Mouse (Mus musculus) E14TG2a.4 (cell line): ENCODE measurements around the gene Stim2.

Experiments used
- H3K27me3 ChIP-seq: 2 replicates; pipeline ENCODE4 v1.6.1; 2014; ENCODE audit warnings: low read length, control low read depth; ENCODE audit not compliant: insufficient read depth
- H3K36me3 ChIP-seq: 2 replicates; pipeline ENCODE4 v1.6.1; 2014; ENCODE audit warnings: low read length, control low read depth; ENCODE audit not compliant: insufficient read depth
- H3K4me1 ChIP-seq: replicated peaks from 2 replicates; pipeline ENCODE4 v1.6.1; 2014; ENCODE audit warnings: low read depth, low read length, control low read depth
- H3K4me3 ChIP-seq: replicated peaks from 2 replicates; pipeline ENCODE4 v1.5.1; 2014; ENCODE audit warnings: mild to moderate bottlenecking, low read length
- H3K9me3 ChIP-seq: 2 replicates; pipeline ENCODE4 v1.6.1; 2014; ENCODE audit warnings: low read length, control low read depth
- CTCF ChIP-seq: conservative IDR thresholded peaks from 2 replicates; pipeline ENCODE4 v1.5.1; 2014; ENCODE audit warnings: low read length
- NANOG ChIP-seq: IDR thresholded peaks from 2 replicates; pipeline ENCODE4 v1.6.1; 2014; ENCODE audit warnings: borderline replicate concordance, low read length, mixed read lengths
- POU5F1 ChIP-seq: IDR thresholded peaks from 2 replicates; pipeline ENCODE4 v1.6.1; 2014; ENCODE audit warnings: low read length, borderline replicate concordance

Gene Stim2

DNA sequence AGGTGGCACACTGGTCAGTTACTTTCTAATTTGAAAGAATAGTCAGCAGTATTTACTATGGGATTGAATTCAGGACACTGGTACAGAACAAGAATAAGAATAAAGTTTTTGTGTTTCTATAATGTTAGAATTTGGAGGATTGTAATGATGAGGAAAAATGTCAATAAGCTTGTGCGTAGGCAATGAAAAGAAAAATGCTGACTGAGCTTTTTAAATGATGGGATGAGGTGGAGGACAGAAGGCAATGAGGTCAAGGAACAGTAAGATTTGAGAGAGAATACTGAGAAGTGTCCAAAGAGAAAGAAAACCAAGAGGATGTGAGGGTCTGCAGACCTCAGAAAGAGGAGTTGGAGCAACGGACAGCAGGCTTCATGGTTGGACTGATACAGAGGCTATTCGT is 89.6 kb downstream of the Stim2 start:
- no peak for TF ChIP-seq NANOG
- TF ChIP-seq POU5F1 = no peak
- no peak for TF ChIP-seq CTCF
- no peaks in the 10 kb centered on the region for H3K4me1 ChIP-seq
- no peaks in the 10 kb centered on the region for H3K36me3 ChIP-seq
- no peaks in the 10 kb centered on the region for H3K27me3 ChIP-seq
- H3K4me3 ChIP-seq = no peak overlapping the region
- no peaks in the 10 kb centered on the region for H3K9me3 ChIP-seq

GRCm38 (mm10) chr5:54098219-54098618 is 99.9 kb downstream of the Stim2 start:
- no peaks in the 10 kb centered on the region for H3K36me3 ChIP-seq
- no peaks in the 10 kb centered on the region for H3K9me3 ChIP-seq
- TF ChIP-seq CTCF = no peak
- no peak for TF ChIP-seq NANOG
- TF ChIP-seq POU5F1 = no peak
- H3K4me3 ChIP-seq = no peak overlapping the region
- H3K27me3 ChIP-seq = no peaks in the 10 kb centered on the region
- no peaks in the 10 kb centered on the region for H3K4me1 ChIP-seq

- Histone ChIP-seq H3K36me3 (no peaks in the 10 kb centered on the region), H3K9me3 (no peaks in the 10 kb centered on the region), H3K4me1 (no peaks in the 10 kb centered on the region), H3K27me3 (no peaks in the 10 kb centered on the region), H3K4me3 (no peak overlapping the region)
- TF ChIP-seq NANOG (no peak), POU5F1 (no peak), CTCF (no peak)
Measured at GRCm38 (mm10) chr5:54100916-54101315, 102.6 kb downstream of the Stim2 start.

DNA sequence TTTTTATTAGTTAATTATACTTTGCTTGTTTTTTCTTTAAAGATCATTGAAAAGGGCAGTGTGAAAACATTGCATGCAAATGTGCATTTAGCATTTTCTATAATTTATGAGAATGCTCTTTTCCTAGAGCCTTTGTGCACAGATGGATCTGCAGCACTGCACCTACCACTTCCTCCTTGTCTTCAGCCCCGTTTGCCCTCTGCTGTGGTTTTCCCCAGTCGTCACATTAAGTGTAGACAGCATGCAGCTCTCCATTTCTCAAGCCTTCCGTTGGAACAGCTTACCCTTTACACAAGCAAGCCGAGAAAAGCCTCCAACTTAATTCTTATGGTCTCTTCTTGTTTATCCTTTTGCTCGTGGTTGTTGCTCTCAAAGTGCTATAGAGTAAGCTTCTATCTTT is 103.0 kb downstream of the Stim2 start:
- H3K36me3 ChIP-seq = no peaks in the 10 kb centered on the region
- no peaks in the 10 kb centered on the region for H3K27me3 ChIP-seq
- no peaks in the 10 kb centered on the region for H3K9me3 ChIP-seq
- no peak for TF ChIP-seq NANOG
- TF ChIP-seq CTCF = no peak
- no peak for TF ChIP-seq POU5F1
- no peaks in the 10 kb centered on the region for H3K4me1 ChIP-seq
- no peak overlapping the region for H3K4me3 ChIP-seq

- H3K9me3 ChIP-seq = no peaks in the 10 kb centered on the region
- no peaks in the 10 kb centered on the region for H3K36me3 ChIP-seq
- no peak for TF ChIP-seq NANOG
- TF ChIP-seq CTCF = no peak
- no peak for TF ChIP-seq POU5F1
- no peaks in the 10 kb centered on the region for H3K4me1 ChIP-seq
- H3K4me3 ChIP-seq = no peak overlapping the region
- H3K27me3 ChIP-seq = no peaks in the 10 kb centered on the region
Measured at GRCm38 (mm10) chr5:54101960-54102359, 103.7 kb downstream of the Stim2 start.

- Histone ChIP-seq H3K36me3 (no peaks in the 10 kb centered on the region), H3K4me3 (no peak overlapping the region), H3K27me3 (no peaks in the 10 kb centered on the region), H3K9me3 (no peaks in the 10 kb centered on the region), H3K4me1 (no peaks in the 10 kb centered on the region)
- TF ChIP-seq POU5F1 (no peak), NANOG (no peak), CTCF (no peak)
Measured at GRCm38 (mm10) chr5:54106669-54107068, 108.4 kb downstream of the Stim2 start.

DNA sequence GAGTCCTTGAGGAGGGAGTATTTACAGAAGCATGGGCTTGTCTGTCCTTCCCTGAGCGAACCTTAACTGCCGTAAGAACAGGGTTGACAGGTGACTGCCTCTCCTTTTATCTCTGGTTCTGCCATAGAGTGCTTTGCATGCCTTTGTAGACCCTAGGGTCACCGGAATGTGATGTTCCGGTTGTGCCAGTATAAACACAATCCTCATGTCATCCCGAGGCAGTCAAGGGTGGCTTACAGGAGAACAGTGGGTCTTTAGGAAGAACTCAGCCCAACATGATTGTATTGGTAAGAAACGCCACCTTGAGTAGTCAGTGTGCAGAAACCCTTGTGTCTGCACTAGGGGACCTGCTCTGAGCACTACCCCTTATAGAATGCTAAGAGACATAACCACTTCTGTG is 108.8 kb downstream of the Stim2 start:
- no peaks in the 10 kb centered on the region for H3K9me3 ChIP-seq
- TF ChIP-seq CTCF (no peak), NANOG (no peak), POU5F1 (no peak)
- H3K4me3 ChIP-seq = no peak overlapping the region
- H3K36me3 ChIP-seq = no peaks in the 10 kb centered on the region
- no peaks in the 10 kb centered on the region for H3K4me1 ChIP-seq
- no peaks in the 10 kb centered on the region for H3K27me3 ChIP-seq

DNA sequence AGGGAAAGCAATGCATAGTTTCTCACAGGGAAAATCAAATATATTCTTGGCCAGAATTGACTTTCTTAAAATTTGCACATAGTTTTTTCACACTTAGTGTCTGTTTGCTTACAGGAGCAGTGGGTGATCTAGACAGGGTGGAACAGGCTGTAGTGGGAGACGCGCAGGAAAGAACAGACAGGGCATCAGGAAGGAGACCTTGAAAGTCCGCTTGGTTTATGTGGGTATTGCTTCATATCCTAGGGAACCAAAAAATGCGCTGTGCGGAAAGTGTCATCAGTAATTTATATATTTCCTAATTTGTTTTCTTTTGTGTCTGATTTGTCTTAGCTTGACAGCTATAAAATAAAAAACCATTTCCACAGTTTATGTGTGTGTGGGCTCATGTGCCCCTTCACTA is 110.8 kb downstream of the Stim2 start:
- H3K27me3 ChIP-seq = no peaks in the 10 kb centered on the region
- no peaks in the 10 kb centered on the region for H3K36me3 ChIP-seq
- H3K4me3 ChIP-seq = no peak overlapping the region
- no peaks in the 10 kb centered on the region for H3K9me3 ChIP-seq
- TF ChIP-seq CTCF (no peak), POU5F1 (no peak), NANOG (no peak)
- H3K4me1 ChIP-seq = no peaks in the 10 kb centered on the region

- Histone ChIP-seq H3K9me3 (no peaks in the 10 kb centered on the region), H3K36me3 (no peaks in the 10 kb centered on the region), H3K27me3 (no peaks in the 10 kb centered on the region), H3K4me1 (no peaks in the 10 kb centered on the region), H3K4me3 (no peak overlapping the region)
- TF ChIP-seq NANOG = no peak
- TF ChIP-seq CTCF = no peak
Measured at GRCm38 (mm10) chr5:54110789-54111188, 112.5 kb downstream of the Stim2 start.
